Mouse (Mus musculus) testis, adult 2 months (tissue): ENCODE measurements around the gene Kif3b.

ENCODE experiments used
- CTCF ChIP-seq: fragments of 200-500 bp; IDR thresholded peaks from 2 replicates; pipeline ENCODE4 v1.5.1; 2012; ENCODE audit warnings: low read depth, mild to moderate bottlenecking, inconsistent platforms, low read length, moderate library complexity; ENCODE audit not compliant: control insufficient read depth, insufficient read depth, insufficient replicate concordance
- POLR2A ChIP-seq: fragments of 200-500 bp; IDR thresholded peaks from 2 replicates; pipeline ENCODE4 v1.6.1; 2012; ENCODE audit warnings: low read depth, mild to moderate bottlenecking, inconsistent platforms, low read length, moderate library complexity; ENCODE audit not compliant: control insufficient read depth

DNA sequence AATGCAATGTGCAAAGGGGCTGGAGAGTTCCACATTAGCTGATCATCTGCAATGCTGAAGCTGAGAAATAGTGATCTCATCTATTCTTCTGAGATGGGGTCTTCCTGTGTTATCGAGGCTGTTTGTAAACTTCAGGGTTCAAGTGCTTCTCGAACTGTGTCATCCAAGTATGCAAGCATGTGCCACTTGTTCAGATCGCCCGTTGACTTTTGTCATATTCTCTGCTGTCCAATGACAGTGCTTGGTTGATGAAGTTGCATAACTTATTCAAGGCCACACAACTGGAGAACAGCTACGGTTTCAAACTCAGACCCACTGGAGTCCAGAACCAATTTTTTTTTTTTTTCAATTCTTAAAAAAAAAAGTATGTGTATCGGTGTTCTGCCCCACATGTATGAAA, 51.0 kb downstream of the Kif3b start:
- no peak for TF ChIP-seq POLR2A
- TF ChIP-seq CTCF, result no peak
